Mouse (Mus musculus) MEL (cell line): ENCODE results near the gene Rab28.

Experiments used
- CHD1 ChIP-seq: IDR thresholded peaks from 2 replicates; pipeline ENCODE4 v1.6.1; 2012; ENCODE audit warnings: low read depth, mild to moderate bottlenecking, inconsistent platforms, low read length, improper control_type of control experiment
- CTCF ChIP-seq, 3 experiments: IDR thresholded peaks in 2 of 3; conservative IDR thresholded peaks in 1 of 3; 2 replicates each; pipeline ENCODE4 v1.5.1; 2011 to 2012; ENCODE audit warnings: low read length in 3 of 3, low read depth in 2 of 3, mild to moderate bottlenecking in 2 of 3, improper control_type of control experiment in 1 of 3, inconsistent platforms in 1 of 3, mixed read lengths in 1 of 3, moderate library complexity in 1 of 3; ENCODE audit not compliant: control insufficient read depth in 1 of 3, insufficient read depth in 1 of 3, poor library complexity in 1 of 3, severe bottlenecking in 1 of 3
- GATA1 ChIP-seq: IDR thresholded peaks from 2 replicates; pipeline ENCODE4 v1.6.1; 2011; ENCODE audit warnings: low read depth, low read length, improper control_type of control experiment
- JUND ChIP-seq: IDR thresholded peaks from 2 replicates; pipeline ENCODE4 v1.6.1; 2011; ENCODE audit warnings: low read depth, mild to moderate bottlenecking, improper control_type of control experiment, low read length
- MXI1 ChIP-seq: IDR thresholded peaks from 2 replicates; pipeline ENCODE4 v1.6.1; 2011; ENCODE audit warnings: mild to moderate bottlenecking, low read depth, low read length, improper control_type of control experiment
- NRF1 ChIP-seq: IDR thresholded peaks from 2 replicates; pipeline ENCODE4 v1.6.1; 2014; ENCODE audit warnings: low read depth, mild to moderate bottlenecking, inconsistent platforms, low read length, improper control_type of control experiment, moderate library complexity; ENCODE audit not compliant: poor library complexity, insufficient read depth, severe bottlenecking
- POLR2A ChIP-seq, 2 experiments: IDR thresholded peaks; 2 replicates each; pipeline ENCODE4 v1.6.1; 2011 to 2012; ENCODE audit warnings: low read length in 2 of 2, mild to moderate bottlenecking in 2 of 2, control low read depth in 1 of 2, improper control_type of control experiment in 1 of 2, low read depth in 1 of 2, moderate library complexity in 1 of 2; ENCODE audit not compliant: control insufficient read depth in 1 of 2, insufficient read depth in 1 of 2, poor library complexity in 1 of 2
- POLR2AphosphoS2 ChIP-seq: IDR thresholded peaks from 2 replicates; pipeline ENCODE4 v1.6.1; 2011; ENCODE audit warnings: low read length, improper control_type of control experiment
- ZC3H11A ChIP-seq: IDR thresholded peaks from 2 replicates; pipeline ENCODE4 v1.6.1; 2012; ENCODE audit warnings: low read depth, mild to moderate bottlenecking, inconsistent platforms, low read length, improper control_type of control experiment

DNA sequence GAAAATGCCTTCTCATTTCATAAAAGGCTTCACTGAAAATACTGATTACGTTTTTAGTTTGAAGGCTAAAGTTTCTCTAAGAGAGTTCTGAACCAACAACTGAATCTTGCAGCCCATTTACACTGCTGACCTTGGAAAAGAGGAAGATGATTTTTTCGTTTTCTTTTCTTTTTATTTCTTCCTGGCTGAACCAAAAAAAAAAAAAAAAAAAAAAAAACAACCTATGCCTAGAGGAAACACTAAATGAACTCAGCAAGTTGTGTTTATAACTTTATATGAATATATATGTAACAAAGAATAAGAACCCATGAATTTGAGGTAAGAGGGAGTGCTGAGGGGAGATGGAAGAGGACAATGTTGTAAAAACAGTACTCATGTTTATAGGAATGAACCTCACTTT lies 71.2 kb downstream of the Rab28 start:
- no peak for TF ChIP-seq ZC3H11A
- no peak for TF ChIP-seq MXI1
- no peak for TF ChIP-seq POLR2A (IDR thresholded peaks at IDR 0.05; ENCODE audit: control insufficient read depth in 1 of 2, insufficient read depth in 1 of 2, low read depth in 1 of 2, low read length in 2 of 2, poor library complexity in 1 of 2)
- TF ChIP-seq CTCF (IDR thresholded peaks at IDR 0.05 in 2 of 3, conservative IDR thresholded peaks at IDR 0.05 in 1 of 3; ENCODE audit: control insufficient read depth in 1 of 3, insufficient read depth in 1 of 3, low read depth in 2 of 3, low read length in 3 of 3, poor library complexity in 1 of 3, severe bottlenecking in 1 of 3), result no peak
- no peak for TF ChIP-seq JUND
- no peak for TF ChIP-seq POLR2AphosphoS2
- TF ChIP-seq CHD1, result no peak
- TF ChIP-seq GATA1, result no peak
- no peak for TF ChIP-seq NRF1
